ENCODE assay signal across 8 mouse cellular contexts in the genomic region with DNA sequence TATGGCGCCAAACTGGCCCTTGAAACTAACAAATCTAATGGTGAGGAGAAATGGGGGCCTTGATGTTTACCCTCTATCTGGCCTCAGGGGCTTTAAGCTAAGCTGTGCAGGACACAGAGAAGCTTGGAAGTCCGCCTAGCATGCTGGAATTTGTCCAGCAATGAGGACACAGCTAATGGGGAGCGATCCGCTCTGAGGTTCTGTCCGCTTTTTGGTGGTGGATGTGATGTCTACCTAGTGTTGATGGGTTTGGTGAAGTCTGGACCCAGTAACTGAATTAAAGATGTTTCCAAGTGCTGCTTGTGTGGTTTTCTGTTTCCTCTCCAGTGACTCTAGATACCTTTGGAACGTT. TPM values are rescaled to one million over a fixed set of nuclear protein-coding genes. Genes with fewer than 3 reads are reported as not detected.
DNase-seq lines count a peak whose midpoint lies in the region; ATAC-seq and TF ChIP-seq lines count a peak whose summit lies in the region.

No protein-coding gene starts in this region.

- peaks cover 50% of the 10 kb centered on the region for H3K36me3 ChIP-seq in hindbrain, embryonic 10.5 days
- peaks cover 39% of the 10 kb centered on the region for H3K36me3 ChIP-seq in liver, postnatal 0 days (replicated peaks; ENCODE audit: insufficient read depth, low read length)

- TF ChIP-seq EP300 in liver, postnatal 0 days (IDR thresholded peaks at IDR 0.05; ENCODE audit: low read depth): no peak

- H3K27me3 ChIP-seq in hindbrain, embryonic 10.5 days (ENCODE audit: insufficient read depth, poor library complexity, severe bottlenecking): peaks cover 6% of the 10 kb centered on the region
- no peaks in the 10 kb centered on the region for H3K27me3 ChIP-seq in liver, postnatal 0 days (ENCODE audit: insufficient read depth, low read length)

- ATAC-seq in liver, postnatal 0 days: no peak

- no peak for TF ChIP-seq CTCF in gastrocnemius, adult 2 months (IDR thresholded peaks at IDR 0.05)
- TF ChIP-seq CTCF in bone marrow macrophage, adult 2 months (IDR thresholded peaks at IDR 0.05; ENCODE audit: low read depth, low read length): no peak
- no peak for TF ChIP-seq CTCF in liver, postnatal 0 days (IDR thresholded peaks at IDR 0.05; ENCODE audit: low read depth)

- 81% methylated on average over 6 of the region's 6 CpGs for WGBS in hindbrain, embryonic 10.5 days
- 76% methylated on average over 6 of the region's 6 CpGs for WGBS in liver, postnatal 0 days (ENCODE audit: insufficient replicate concordance)

- peak overlapping the region; percentile 86; the same call in 1 of the 2 replicates for H3K9ac ChIP-seq in liver, postnatal 0 days (replicated peaks)

- peak overlapping the region; percentile 98 for H3K4me2 ChIP-seq in liver, postnatal 0 days (ENCODE audit: low read depth, low read length)

- H3K4me3 ChIP-seq in gastrocnemius, adult 2 months: peak overlapping the region; percentile 84
- peak overlapping the region; percentile 80 for H3K4me3 ChIP-seq in bone marrow macrophage, adult 2 months (ENCODE audit: insufficient read depth, low read length)
- peak overlapping the region; percentile 87 for H3K4me3 ChIP-seq in hindbrain, embryonic 10.5 days
- peak overlapping the region; percentile 80; the same call in 1 of the 2 replicates for H3K4me3 ChIP-seq in liver, postnatal 0 days (ENCODE audit: low read depth, low read length)

- DNase-seq in gastrocnemius, adult 2 months: peak; percentile 38
- DNase-seq in gastrocnemius, postnatal 25 days: no peak
- DNase-seq in hindbrain, embryonic 10.5 days (ENCODE audit: low spot score): no peak
- no peak for DNase-seq in liver, postnatal 0 days
- no peak for DNase-seq in spleen, adult 18-20 months
- DNase-seq in layer of hippocampus, adult 18-20 months (ENCODE audit: low spot score in 2 of 2): no peak
- no peak for DNase-seq in embryo, embryonic 11 days

- no peak for TF ChIP-seq POLR2A in bone marrow macrophage, adult 2 months (IDR thresholded peaks at IDR 0.05; ENCODE audit: borderline replicate concordance, low read depth, low read length)

- H3K27ac ChIP-seq in gastrocnemius, adult 2 months: peak overlapping the region; percentile 93
- H3K27ac ChIP-seq in bone marrow macrophage, adult 2 months (ENCODE audit: insufficient read depth, low read depth, low read length): peak overlapping the region; percentile 53
- peak overlapping the region; percentile 92 for H3K27ac ChIP-seq in hindbrain, embryonic 10.5 days
- H3K27ac ChIP-seq in liver, postnatal 0 days (ENCODE audit: low read depth): peak overlapping the region; percentile 87

- intact Hi-C loops in gastrocnemius, adult 2 months (cut with DNase I): no loop called here

- no peaks in the 10 kb centered on the region for H3K9me3 ChIP-seq in hindbrain, embryonic 10.5 days
- no peaks in the 10 kb centered on the region for H3K9me3 ChIP-seq in liver, postnatal 0 days (ENCODE audit: low read length)

- H3K4me1 ChIP-seq in bone marrow macrophage, adult 2 months (ENCODE audit: control insufficient read depth, insufficient read depth, low read length): peaks cover 27% of the 10 kb centered on the region
- H3K4me1 ChIP-seq in hindbrain, embryonic 10.5 days (replicated peaks): peaks cover 62% of the 10 kb centered on the region
- H3K4me1 ChIP-seq in liver, postnatal 0 days (ENCODE audit: insufficient read depth): peaks cover 44% of the 10 kb centered on the region

RNA-seq across cellular contexts. Expression of gene Mlx, which starts 0.8 kb away (rescaled TPM):
- total RNA-seq in gastrocnemius, adult 2 months (2021): 10 to 100 TPM; 12.5 to 14.4 TPM
- 10 to 100 TPM in 1 of 2 experiments, 1 to 10 TPM in 1; 7.5 to 11.0 TPM for total RNA-seq in gastrocnemius, postnatal 25 days (2021)
- polyA plus RNA-seq in bone marrow macrophage, adult 2 months (2012; ENCODE audit: insufficient read depth, insufficient read length, missing spikeins): 53.8 and 67.3 TPM in 2 replicates
- 44.7 and 49.7 TPM in 2 replicates for polyA plus RNA-seq in hindbrain, embryonic 10.5 days (2016; fragmentation: Nextera tagmentation; extraction: Ambion mirVana)
- polyA plus RNA-seq in liver, postnatal 0 days (2015; fragmentation: Nextera tagmentation; extraction: Ambion mirVana): 24.1 and 26.1 TPM in 2 replicates
- total RNA-seq in layer of hippocampus, adult 18-20 months (2021): 10 to 100 TPM; 41.6 to 44.3 TPM

RNA-seq across cellular contexts. Expression of gene Coasy, which starts 3.9 kb away (rescaled TPM):
- total RNA-seq in gastrocnemius, adult 2 months (2021): 1 to 10 TPM; 7.1 to 9.8 TPM
- 10 to 100 TPM in 1 of 2 experiments, 1 to 10 TPM in 1; 7.9 to 10.3 TPM for total RNA-seq in gastrocnemius, postnatal 25 days (2021)
- polyA plus RNA-seq in bone marrow macrophage, adult 2 months (2012; ENCODE audit: insufficient read depth, insufficient read length, missing spikeins): 16.5 and 19.6 TPM in 2 replicates
- 53.1 and 59.6 TPM in 2 replicates for polyA plus RNA-seq in hindbrain, embryonic 10.5 days (2016; fragmentation: Nextera tagmentation; extraction: Ambion mirVana)
- 38.5 and 42.9 TPM in 2 replicates for polyA plus RNA-seq in liver, postnatal 0 days (2015; fragmentation: Nextera tagmentation; extraction: Ambion mirVana)
- total RNA-seq in layer of hippocampus, adult 18-20 months (2021): 10 to 100 TPM; 24.5 to 25.7 TPM

RNA-seq across cellular contexts. Expression of gene Hsd17b1, which starts 8.1 kb away (rescaled TPM):
- total RNA-seq in gastrocnemius, adult 2 months (2021): under 1 TPM in 1 of 2 experiments, not detected in 1; 0.18 TPM
- total RNA-seq in gastrocnemius, postnatal 25 days (2021): not detected
- polyA plus RNA-seq in bone marrow macrophage, adult 2 months (2012; ENCODE audit: insufficient read depth, insufficient read length, missing spikeins): 0.60 TPM in 1 of 2 replicates, not detected in the other
- polyA plus RNA-seq in hindbrain, embryonic 10.5 days (2016; fragmentation: Nextera tagmentation; extraction: Ambion mirVana): 0.14 TPM in 1 of 2 replicates, not detected in the other
- 0.23 and 0.33 TPM in 2 replicates for polyA plus RNA-seq in liver, postnatal 0 days (2015; fragmentation: Nextera tagmentation; extraction: Ambion mirVana)
- total RNA-seq in layer of hippocampus, adult 18-20 months (2021): 1 to 10 TPM in 1 of 2 experiments, under 1 TPM in 1; 0.66 to 1.5 TPM

RNA-seq across cellular contexts. Expression of gene Psmc3ip, which starts 8.9 kb away (rescaled TPM):
- total RNA-seq in gastrocnemius, adult 2 months (2021): 1 to 10 TPM; 1.5 to 2.2 TPM
- total RNA-seq in gastrocnemius, postnatal 25 days (2021): 1 to 10 TPM; 1.5 to 1.7 TPM
- polyA plus RNA-seq in bone marrow macrophage, adult 2 months (2012; ENCODE audit: insufficient read depth, insufficient read length, missing spikeins): 4.1 and 4.8 TPM in 2 replicates
- polyA plus RNA-seq in hindbrain, embryonic 10.5 days (2016; fragmentation: Nextera tagmentation; extraction: Ambion mirVana): 59.7 and 72.5 TPM in 2 replicates
- polyA plus RNA-seq in liver, postnatal 0 days (2015; fragmentation: Nextera tagmentation; extraction: Ambion mirVana): 8.1 and 8.2 TPM in 2 replicates
- total RNA-seq in layer of hippocampus, adult 18-20 months (2021): 1 to 10 TPM; 3.4 to 5.4 TPM

RNA-seq across cellular contexts. Expression of gene Naglu, which starts 16.5 kb away (rescaled TPM):
- 1 to 10 TPM; 3.3 to 4.1 TPM for total RNA-seq in gastrocnemius, adult 2 months (2021)
- 1 to 10 TPM; 3.3 to 3.9 TPM for total RNA-seq in gastrocnemius, postnatal 25 days (2021)
- 59.5 and 64.3 TPM in 2 replicates for polyA plus RNA-seq in bone marrow macrophage, adult 2 months (2012; ENCODE audit: insufficient read depth, insufficient read length, missing spikeins)
- 11.2 and 12.9 TPM in 2 replicates for polyA plus RNA-seq in hindbrain, embryonic 10.5 days (2016; fragmentation: Nextera tagmentation; extraction: Ambion mirVana)
- 19.1 and 19.3 TPM in 2 replicates for polyA plus RNA-seq in liver, postnatal 0 days (2015; fragmentation: Nextera tagmentation; extraction: Ambion mirVana)
- 1 to 10 TPM; 6.9 to 8.6 TPM for total RNA-seq in layer of hippocampus, adult 18-20 months (2021)
